Mouse (Mus musculus) heart, embryonic 16.5 days (tissue): ENCODE data around the gene Gpx4. TPM values are rescaled to one million over a fixed set of nuclear protein-coding genes. Genes with fewer than 3 reads are reported as not detected.

Experiments
- ATAC-seq: fragments of 200-750 bp; cut with Nextera tagmentation; replicated peaks from 2 replicates; pipeline ENCODE4 v1.8.0; 2017; ENCODE audit warnings: moderate number of reproducible peaks; ENCODE audit not compliant: insufficient read depth, low FRiP score; ENCODE audit errors: extremely low read depth
- H3K27ac ChIP-seq: fragments of 300-500 bp; sonication (generic); 2 replicates; pipeline ENCODE4 v1.5.1; 2014; ENCODE audit warnings: mild to moderate bottlenecking, low read length, control low read depth, moderate library complexity
- H3K27me3 ChIP-seq: fragments of 300-500 bp; sonication (generic); 2 replicates; pipeline ENCODE4 v1.6.1; 2014; ENCODE audit warnings: low read length, mixed read lengths; ENCODE audit not compliant: control insufficient read depth, insufficient read depth
- H3K36me3 ChIP-seq: fragments of 300-500 bp; sonication (generic); 2 replicates; pipeline ENCODE4 v1.6.1; 2014; ENCODE audit not compliant: control insufficient read depth, insufficient read depth
- H3K4me1 ChIP-seq: fragments of 300-500 bp; sonication (generic); 2 replicates; pipeline ENCODE4 v1.6.1; 2014; ENCODE audit warnings: low read length, mixed read lengths; ENCODE audit not compliant: control insufficient read depth, insufficient read depth
- H3K4me2 ChIP-seq: fragments of 300-500 bp; sonication (generic); 2 replicates; pipeline ENCODE4 v1.6.1; 2014; ENCODE audit warnings: low read depth, mild to moderate bottlenecking, control low read depth, low read length
- H3K4me3 ChIP-seq: fragments of 300-500 bp; sonication (generic); 2 replicates; pipeline ENCODE4 v1.5.1; 2014; ENCODE audit warnings: mild to moderate bottlenecking, control low read depth, low read length
- H3K9ac ChIP-seq: fragments of 300-500 bp; sonication (generic); 2 replicates; pipeline ENCODE4 v1.6.1; 2014; ENCODE audit warnings: low read length, control low read depth
- H3K9me3 ChIP-seq: fragments of 300-500 bp; sonication (generic); replicated peaks from 2 replicates; pipeline ENCODE4 v1.6.1; 2016; ENCODE audit warnings: low read length; ENCODE audit not compliant: control insufficient read depth
- WGBS: fragments of 180-500 bp; shearing (Covaris S2); extraction: QIAGEN DNeasy Blood & Tissue Kit; methylation state at CpG from one replicate; pipeline ENCODE4 v1.1.7; 2014; 5-methylcytosine and 5-hydroxymethylcytosine counted together
- polyA plus RNA-seq: library from polyadenylated mRNA; unstranded; fragments of >200 nt; fragmentation: Nextera tagmentation; extraction: Ambion mirVana; gene quantifications from 2 replicates; pipeline ENCODE4 v1.2.1, GENCODE M21; 2015

Gpx4 gene
- polyA plus RNA-seq, 1 experiment from 2014 or later: 668 TPM

DNA sequence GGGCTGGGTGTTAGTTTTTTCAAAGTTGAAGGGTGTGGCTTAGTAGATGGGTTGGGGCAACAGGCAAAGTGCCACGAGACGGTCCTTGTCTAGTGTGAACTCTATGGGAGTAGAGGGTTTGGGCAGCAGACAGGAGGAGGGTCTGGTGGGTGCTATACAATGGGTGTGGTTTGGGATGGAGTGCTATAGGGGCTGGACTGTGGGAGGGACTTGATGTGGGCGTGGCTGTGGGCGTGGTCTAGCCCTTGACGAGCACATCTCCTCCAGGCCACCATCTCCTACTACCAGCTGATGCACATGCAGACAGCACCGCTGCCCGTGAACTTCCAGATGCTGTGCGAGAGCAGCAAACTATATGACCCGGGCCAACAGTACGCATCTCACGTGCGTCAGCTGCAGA is 21.1 kb upstream of the Gpx4 start:
- no peak overlapping the region for H3K9ac ChIP-seq
- H3K9me3 ChIP-seq: no peaks in the 10 kb centered on the region; the same call in 1 of the 2 replicates
- no peak for ATAC-seq
- 0 out of 2 replicates have a peak, but pooled peaks cover 3% of the 10 kb centered on the region for H3K36me3 ChIP-seq
- H3K27me3 ChIP-seq: no peaks in the 10 kb centered on the region
- H3K4me1 ChIP-seq: 0 out of 2 replicates have a peak, but pooled peaks cover 2% of the 10 kb centered on the region
- no peak overlapping the region for H3K27ac ChIP-seq
- H3K4me3 ChIP-seq: no peak overlapping the region
- H3K4me2 ChIP-seq: no peak overlapping the region
- 68% methylated on average over 12 of the region's 12 CpGs for WGBS

GRCm38 (mm10) chr10:80027681-80028520 is 19.1 kb upstream of the Gpx4 start:
- H3K4me3 ChIP-seq: no peak overlapping the region
- WGBS: 75% methylated on average over 20 of the region's 20 CpGs
- ATAC-seq: no peak
- H3K36me3 ChIP-seq: 0 out of 2 replicates have a peak, but pooled peaks cover 4% of the 10 kb centered on the region
- peaks cover 9% of the 10 kb centered on the region for H3K4me1 ChIP-seq
- no peak overlapping the region for H3K4me2 ChIP-seq
- H3K27me3 ChIP-seq: no peaks in the 10 kb centered on the region
- no peaks in the 10 kb centered on the region; the same call in 1 of the 2 replicates for H3K9me3 ChIP-seq
- H3K9ac ChIP-seq: no peak overlapping the region
- no peak overlapping the region for H3K27ac ChIP-seq

- Histone ChIP-seq H3K27me3 (no peaks in the 10 kb centered on the region), H3K36me3 (0 out of 2 replicates have a peak, but pooled peaks cover 4% of the 10 kb centered on the region), H3K4me2 (no peak overlapping the region), H3K9me3 (no peaks in the 10 kb centered on the region), H3K27ac (no peak overlapping the region), H3K4me1 (peaks cover 15% of the 10 kb centered on the region), H3K4me3 (no peak overlapping the region), H3K9ac (no peak overlapping the region)
- no peak for ATAC-seq
- WGBS: 89% methylated on average over 13 of the region's 13 CpGs
Observed at GRCm38 (mm10) chr10:80028521-80028846, 18.5 kb upstream of the Gpx4 start.

GRCm38 (mm10) chr10:80030191-80030590 is 16.8 kb upstream of the Gpx4 start:
- no peak for ATAC-seq
- Histone ChIP-seq H3K36me3 (0 out of 2 replicates have a peak, but pooled peaks cover 4% of the 10 kb centered on the region), H3K9me3 (no peaks in the 10 kb centered on the region), H3K4me1 (peaks cover 21% of the 10 kb centered on the region), H3K4me2 (no peak overlapping the region), H3K27ac (no peak overlapping the region), H3K4me3 (no peak overlapping the region), H3K9ac (no peak overlapping the region), H3K27me3 (no peaks in the 10 kb centered on the region)
- 88% methylated on average over 9 of the region's 9 CpGs for WGBS

DNA sequence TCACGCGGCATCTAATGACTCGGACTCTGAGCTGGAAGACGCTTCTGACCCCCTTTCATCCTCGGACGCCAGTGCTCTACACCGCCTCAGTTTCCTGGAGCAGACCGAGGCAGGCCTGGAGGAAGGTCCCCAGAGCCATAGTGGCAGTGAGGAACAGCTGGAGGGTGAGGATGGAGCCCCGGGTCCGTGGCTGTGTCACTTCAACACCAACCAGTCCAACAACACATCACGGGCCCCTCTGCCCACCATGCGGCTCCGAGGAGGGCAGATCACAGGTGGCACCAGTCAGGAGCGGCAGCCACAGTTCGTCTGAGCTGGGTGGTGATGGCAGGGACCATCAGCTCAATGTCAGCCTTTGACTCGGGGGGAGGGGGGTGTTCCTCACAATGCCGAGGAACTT is 16.2 kb upstream of the Gpx4 start:
- Histone ChIP-seq H3K4me3 (no peak overlapping the region), H3K36me3 (peaks cover 10% of the 10 kb centered on the region; the same call in 1 of the 2 replicates), H3K4me1 (peaks cover 21% of the 10 kb centered on the region), H3K9me3 (no peaks in the 10 kb centered on the region), H3K9ac (no peak overlapping the region), H3K27me3 (no peaks in the 10 kb centered on the region), H3K4me2 (no peak overlapping the region), H3K27ac (no peak overlapping the region)
- ATAC-seq: no peak
- 80% methylated on average over 17 of the region's 17 CpGs for WGBS

DNA sequence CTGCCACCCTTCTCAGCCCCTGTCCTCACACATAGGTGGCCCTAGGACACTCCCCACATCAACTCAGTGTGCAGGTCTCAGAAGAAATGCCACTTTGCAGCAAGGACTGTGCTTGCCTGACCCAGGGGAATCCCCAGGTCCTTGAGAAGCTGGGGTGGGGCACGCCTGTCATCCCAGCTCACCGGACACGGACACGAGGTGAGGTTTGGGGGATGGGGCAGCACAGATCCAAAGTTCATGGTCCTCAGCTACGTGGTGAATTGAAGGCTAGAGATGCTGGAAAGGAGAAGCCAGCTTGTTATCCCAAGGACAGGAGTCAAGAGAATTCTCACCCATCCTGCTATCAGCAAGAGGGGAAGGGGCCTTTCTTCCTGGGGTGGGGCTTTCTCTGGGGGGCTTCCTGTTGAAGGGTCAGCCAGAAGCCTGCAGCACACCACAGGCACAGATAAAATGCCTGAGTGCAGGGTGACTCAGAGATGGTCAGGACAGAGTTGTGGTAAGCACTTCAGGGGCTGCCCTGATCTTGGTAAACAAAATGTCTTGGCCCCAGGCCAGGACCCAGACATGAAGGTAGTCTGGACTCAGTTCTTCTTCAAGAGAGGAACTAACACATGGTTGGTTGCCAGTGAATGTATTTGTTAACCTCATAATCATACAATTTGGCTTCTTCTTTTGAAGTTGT is 14.0 kb upstream of the Gpx4 start:
- H3K4me1 ChIP-seq: peaks cover 21% of the 10 kb centered on the region
- peak overlapping the region; percentile 55 for H3K9ac ChIP-seq
- peaks cover 29% of the 10 kb centered on the region for H3K36me3 ChIP-seq
- ATAC-seq: peak; percentile 61
- H3K27me3 ChIP-seq: no peaks in the 10 kb centered on the region
- H3K27ac ChIP-seq: peak overlapping the region; percentile 84
- 0 out of 2 replicates have a peak overlapping the region, but pooled peaks have one; percentile 2 for H3K4me3 ChIP-seq
- H3K9me3 ChIP-seq: no peaks in the 10 kb centered on the region
- peak overlapping the region; percentile 24; the same call in 1 of the 2 replicates for H3K4me2 ChIP-seq
- WGBS: 5% methylated on average over 5 of the region's 5 CpGs

GRCm38 (mm10) chr10:80033511-80034391 is 13.2 kb upstream of the Gpx4 start:
- Histone ChIP-seq H3K9me3 (no peaks in the 10 kb centered on the region), H3K4me2 (no peak overlapping the region), H3K4me1 (peaks cover 27% of the 10 kb centered on the region), H3K4me3 (no peak overlapping the region), H3K27me3 (no peaks in the 10 kb centered on the region), H3K9ac (0 out of 2 replicates have a peak overlapping the region, but pooled peaks have one; percentile 3), H3K36me3 (peaks cover 29% of the 10 kb centered on the region), H3K27ac (peak overlapping the region; percentile 84)
- WGBS: 28% methylated on average over 9 of the region's 9 CpGs
- ATAC-seq: peak; percentile 46

DNA sequence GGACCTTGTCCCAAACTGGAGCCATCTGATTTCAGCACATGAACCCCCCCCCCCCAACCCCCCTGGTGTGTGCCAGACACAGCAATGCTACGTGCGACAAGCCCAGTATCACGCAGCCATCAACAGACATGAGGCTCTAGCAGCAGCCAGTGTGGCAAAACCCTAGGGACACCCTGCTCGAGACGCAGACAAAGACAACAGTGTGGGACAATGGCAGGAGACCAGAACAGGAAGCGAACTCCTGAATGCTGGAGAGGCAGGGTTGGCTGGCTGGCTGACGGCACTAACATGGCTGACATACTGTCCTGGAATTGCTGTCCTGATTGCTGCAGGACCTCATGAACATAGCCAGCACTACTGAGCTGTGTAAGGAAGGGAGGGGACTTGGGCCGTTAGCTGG is 11.8 kb upstream of the Gpx4 start:
- Histone ChIP-seq H3K4me3 (no peak overlapping the region), H3K4me1 (peaks cover 29% of the 10 kb centered on the region)

More for the DNA sequence above, 11.8 kb upstream of the Gpx4 start:
- Histone ChIP-seq H3K36me3 (peaks cover 29% of the 10 kb centered on the region), H3K9me3 (no peaks in the 10 kb centered on the region), H3K9ac (0 out of 2 replicates have a peak overlapping the region, but pooled peaks have one; percentile 21), H3K27me3 (no peaks in the 10 kb centered on the region), H3K27ac (peak overlapping the region; percentile 71), H3K4me2 (no peak overlapping the region)
- ATAC-seq: no peak
- WGBS: 67% methylated on average over 8 of the region's 8 CpGs
